Mouse (Mus musculus): ENCODE results near the gene Ripk1. TPM values are rescaled to one million over a fixed set of nuclear protein-coding genes. Genes with fewer than 3 reads are reported as not detected.
A peak's percentile ranks its signal among the peaks of the same experiment; 100 is the strongest.

Ripk1 gene
- polyA plus RNA-seq, 1 experiment from 2014 or later, result 17.8 TPM

DNA sequence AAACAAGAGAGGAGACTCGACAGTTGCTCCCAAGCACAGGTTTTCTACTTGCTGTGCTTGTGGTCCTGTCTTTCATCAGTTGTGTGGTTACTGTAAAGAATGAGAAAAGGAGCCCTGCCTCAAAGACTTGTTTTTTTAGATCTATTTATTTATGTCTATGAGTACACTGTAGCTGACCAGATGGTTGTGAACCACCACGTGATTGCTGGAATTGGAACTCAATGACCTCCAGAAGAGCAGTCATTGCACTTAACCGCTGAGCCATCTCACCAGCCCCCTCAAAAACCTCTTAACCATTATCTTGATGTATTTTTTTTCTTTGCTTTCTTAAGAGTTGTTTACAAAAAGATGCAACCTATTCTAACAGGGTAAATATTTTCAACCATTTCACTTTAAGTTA, 33.3 kb downstream of the Ripk1 start:
- Histone ChIP-seq H3K27me3 (ENCODE audit: control insufficient read depth, insufficient read depth, low read length) (no peaks in the 10 kb centered on the region), H3K4me3 (replicated peaks; ENCODE audit: low read length) (no peak overlapping the region), H3K27ac (ENCODE audit: low read length) (no peak overlapping the region), H3K9me3 (replicated peaks; ENCODE audit: control insufficient read depth, low read length) (no peaks in the 10 kb centered on the region), H3K4me1 (ENCODE audit: control insufficient read depth, insufficient read depth, low read length) (peaks cover 11% of the 10 kb centered on the region), H3K9ac (ENCODE audit: low read length) (no peak overlapping the region), H3K36me3 (ENCODE audit: control insufficient read depth, insufficient read depth, low read length) (peaks cover 19% of the 10 kb centered on the region), H3K4me2 (ENCODE audit: low read depth, low read length) (no peak overlapping the region)
- WGBS, result 66% methylated on average over 3 of the region's 3 CpGs
- no peak for ATAC-seq (ENCODE audit: insufficient read depth, low FRiP score)

DNA sequence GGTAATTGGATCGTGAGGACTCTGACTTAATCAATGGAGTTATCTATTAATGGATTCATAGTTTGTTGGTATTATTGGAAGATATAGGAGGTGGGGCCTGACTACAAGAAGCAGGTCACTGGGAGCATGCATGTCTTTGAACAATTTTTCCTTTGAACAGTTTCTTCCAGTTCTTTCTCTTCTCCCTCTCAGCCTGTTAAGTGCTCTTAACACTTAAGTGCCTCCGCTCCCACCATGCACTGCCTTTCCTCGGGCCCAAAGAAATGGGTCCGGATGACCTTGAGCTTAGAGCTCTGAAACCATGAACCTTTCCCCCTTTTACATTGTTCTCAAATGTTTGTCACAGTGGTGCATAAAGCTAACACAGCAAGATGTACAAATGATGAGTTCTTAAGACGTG, 34.6 kb downstream of the Ripk1 start:
- Histone ChIP-seq H3K27me3 (ENCODE audit: control insufficient read depth, insufficient read depth, low read length) (no peaks in the 10 kb centered on the region), H3K4me1 (ENCODE audit: control insufficient read depth, insufficient read depth, low read length) (peaks cover 11% of the 10 kb centered on the region), H3K9ac (ENCODE audit: low read length) (0 out of 2 replicates have a peak overlapping the region, but pooled peaks have one; percentile 95), H3K4me2 (ENCODE audit: low read depth, low read length) (no peak overlapping the region), H3K27ac (ENCODE audit: low read length) (no peak overlapping the region), H3K9me3 (replicated peaks; ENCODE audit: control insufficient read depth, low read length) (no peaks in the 10 kb centered on the region), H3K4me3 (replicated peaks; ENCODE audit: low read length) (no peak overlapping the region), H3K36me3 (ENCODE audit: control insufficient read depth, insufficient read depth, low read length) (peaks cover 19% of the 10 kb centered on the region; the same call in 1 of the 2 replicates)
- WGBS, result 74% methylated on average over 5 of the region's 5 CpGs
- ATAC-seq (ENCODE audit: insufficient read depth, low FRiP score), result no peak

DNA sequence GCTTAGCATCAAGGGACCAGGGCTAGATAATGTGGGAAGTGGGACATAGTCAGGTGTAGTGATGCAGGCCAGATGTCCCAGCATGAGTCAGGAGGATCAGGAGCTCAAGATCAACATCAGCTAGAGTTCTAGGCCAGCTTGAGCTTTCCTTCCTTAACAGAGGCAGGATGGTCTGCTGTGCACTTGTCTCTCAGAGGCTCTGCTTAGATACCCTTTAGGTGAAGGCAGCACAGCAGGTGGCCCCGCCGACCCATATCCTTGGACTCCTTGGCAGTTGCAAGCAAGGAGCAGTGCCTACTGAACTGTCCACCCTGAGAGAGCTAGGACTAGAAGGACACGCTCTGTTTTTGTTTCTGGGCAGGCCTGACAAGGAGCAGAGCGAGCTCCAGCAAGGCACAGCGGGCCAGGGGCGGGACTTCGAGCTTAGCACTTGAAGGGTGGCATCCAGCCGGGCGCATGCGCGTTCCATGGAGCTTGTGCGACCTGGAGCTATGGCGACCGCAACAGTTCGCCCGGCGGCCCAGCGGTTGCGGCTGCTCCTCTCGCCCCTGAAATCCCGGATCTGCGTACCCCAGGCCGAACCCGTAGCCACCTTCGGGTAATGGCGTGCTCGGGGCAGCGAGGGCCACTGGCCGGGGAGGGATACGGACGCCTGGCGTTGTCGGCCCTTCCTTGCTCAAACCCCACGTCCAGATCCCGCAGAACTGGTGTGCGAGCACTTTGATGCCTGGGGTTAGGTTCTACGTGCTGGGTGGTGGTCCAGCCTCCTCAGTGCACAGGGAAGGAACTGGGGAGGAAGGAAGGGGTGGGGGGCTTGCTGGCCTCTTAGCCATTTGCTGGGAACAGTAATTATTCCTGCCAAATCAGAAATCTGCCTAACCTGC, 35.3 kb downstream of the Ripk1 start, which contains the start of gene Bphl:
Gene Bphl (plus strand): TSS at position 426 of the 884 bp plus-strand sequence.
- Histone ChIP-seq H3K4me1 (ENCODE audit: control insufficient read depth, insufficient read depth, low read length) (peaks cover 11% of the 10 kb centered on the region), H3K9me3 (replicated peaks; ENCODE audit: control insufficient read depth, low read length) (no peaks in the 10 kb centered on the region), H3K4me3 (replicated peaks; ENCODE audit: low read length) (peak within 1 kb of the TSS; percentile 76), H3K27me3 (ENCODE audit: control insufficient read depth, insufficient read depth, low read length) (no peaks in the 10 kb centered on the region), H3K27ac (ENCODE audit: low read length) (peak within 1 kb of the TSS; percentile 81), H3K9ac (ENCODE audit: low read length) (peak within 1 kb of the TSS; percentile 95), H3K36me3 (ENCODE audit: control insufficient read depth, insufficient read depth, low read length) (peaks cover 19% of the 10 kb centered on the region; the same call in 1 of the 2 replicates), H3K4me2 (ENCODE audit: low read depth, low read length) (peak within 1 kb of the TSS; percentile 89)
- 1% methylated on average over 37 of the region's 37 CpGs for WGBS
- peak; percentile 94 for ATAC-seq (ENCODE audit: insufficient read depth, low FRiP score)

DNA sequence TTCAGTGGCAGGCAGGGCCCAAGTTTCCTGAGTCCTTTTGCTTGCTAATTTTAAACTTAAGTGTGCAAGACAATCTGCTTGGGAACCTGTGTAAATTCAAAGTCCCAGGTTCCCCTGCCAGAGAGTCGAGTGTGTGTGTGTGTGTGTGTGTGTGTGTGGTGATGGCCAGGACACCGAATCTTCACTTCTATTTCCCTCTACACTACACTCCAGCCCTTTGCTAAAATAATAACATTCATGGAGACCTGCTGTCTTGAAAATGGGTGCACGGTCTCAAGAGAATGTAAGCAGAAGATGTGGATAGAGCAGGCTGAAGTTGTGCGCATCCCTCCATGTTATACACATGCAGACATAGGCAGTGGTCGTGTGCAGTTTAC, 35.9 kb downstream of the Ripk1 start:
- Histone ChIP-seq H3K4me2 (ENCODE audit: low read depth, low read length) (peak overlapping the region; percentile 89), H3K9me3 (replicated peaks; ENCODE audit: control insufficient read depth, low read length) (no peaks in the 10 kb centered on the region), H3K36me3 (ENCODE audit: control insufficient read depth, insufficient read depth, low read length) (0 out of 2 replicates have a peak, but pooled peaks cover 13% of the 10 kb centered on the region), H3K9ac (ENCODE audit: low read length) (peak overlapping the region; percentile 95), H3K4me1 (ENCODE audit: control insufficient read depth, insufficient read depth, low read length) (peaks cover 11% of the 10 kb centered on the region), H3K4me3 (replicated peaks; ENCODE audit: low read length) (peak overlapping the region; percentile 76), H3K27ac (ENCODE audit: low read length) (peak overlapping the region; percentile 81), H3K27me3 (ENCODE audit: control insufficient read depth, insufficient read depth, low read length) (no peaks in the 10 kb centered on the region)
- no peak for ATAC-seq (ENCODE audit: insufficient read depth, low FRiP score)
- 40% methylated on average over 5 of the region's 5 CpGs for WGBS

DNA sequence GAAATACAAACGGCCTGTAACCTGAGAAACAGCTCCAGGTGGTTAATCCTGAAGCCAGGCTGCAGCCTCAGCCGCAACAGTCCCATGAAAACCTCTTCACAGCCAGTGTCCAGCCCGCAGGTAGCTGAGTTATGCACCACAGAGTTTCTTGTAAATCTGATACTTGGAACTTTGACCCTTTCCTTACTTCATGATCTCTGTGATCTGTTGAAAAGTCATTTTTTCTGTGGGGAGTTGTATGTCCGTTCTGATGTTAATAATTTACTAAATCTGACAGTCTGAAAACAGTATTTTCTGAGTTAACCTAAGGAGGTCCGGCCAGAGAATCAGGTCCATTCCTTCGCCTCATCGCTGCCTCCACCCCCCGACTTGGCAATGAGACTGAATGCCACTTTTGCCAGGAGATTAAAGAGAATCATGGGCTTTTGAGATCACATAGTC, 36.8 kb downstream of the Ripk1 start:
- Histone ChIP-seq H3K9ac (ENCODE audit: low read length) (0 out of 2 replicates have a peak overlapping the region, but pooled peaks have one; percentile 29), H3K27me3 (ENCODE audit: control insufficient read depth, insufficient read depth, low read length) (no peaks in the 10 kb centered on the region), H3K4me2 (ENCODE audit: low read depth, low read length) (peak overlapping the region; percentile 89), H3K36me3 (ENCODE audit: control insufficient read depth, insufficient read depth, low read length) (0 out of 2 replicates have a peak, but pooled peaks cover 6% of the 10 kb centered on the region), H3K27ac (ENCODE audit: low read length) (peak overlapping the region; percentile 63), H3K4me1 (ENCODE audit: control insufficient read depth, insufficient read depth, low read length) (peaks cover 11% of the 10 kb centered on the region), H3K4me3 (replicated peaks; ENCODE audit: low read length) (peak overlapping the region; percentile 76), H3K9me3 (replicated peaks; ENCODE audit: control insufficient read depth, low read length) (no peaks in the 10 kb centered on the region)
- ATAC-seq (ENCODE audit: insufficient read depth, low FRiP score), result no peak
- 31% methylated on average over 8 of the region's 8 CpGs for WGBS

DNA sequence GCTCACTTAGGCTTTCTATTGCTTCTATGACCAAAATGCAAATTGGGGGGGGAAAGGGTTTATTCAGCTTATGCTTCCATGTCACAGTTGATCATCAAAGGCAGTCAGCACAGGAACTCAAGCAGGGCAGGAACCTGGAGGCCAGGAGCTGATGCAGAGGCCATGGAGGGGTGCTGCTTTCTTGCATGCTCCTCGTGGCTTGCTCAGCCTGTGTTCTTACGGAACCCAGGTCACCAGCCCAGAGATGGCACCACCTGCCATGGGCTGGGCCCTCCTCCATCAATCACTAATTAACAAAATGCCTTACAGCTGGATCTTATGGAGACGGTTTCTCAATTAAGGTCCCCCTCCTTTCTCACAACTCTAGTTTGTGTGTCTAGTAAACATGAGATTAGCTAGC, 37.9 kb downstream of the Ripk1 start:
- no peaks in the 10 kb centered on the region for H3K36me3 ChIP-seq (ENCODE audit: control insufficient read depth, insufficient read depth, low read length)
- 87% methylated on average over 3 of the region's 3 CpGs for WGBS
- H3K9ac ChIP-seq (ENCODE audit: low read length), result no peak overlapping the region

DNA sequence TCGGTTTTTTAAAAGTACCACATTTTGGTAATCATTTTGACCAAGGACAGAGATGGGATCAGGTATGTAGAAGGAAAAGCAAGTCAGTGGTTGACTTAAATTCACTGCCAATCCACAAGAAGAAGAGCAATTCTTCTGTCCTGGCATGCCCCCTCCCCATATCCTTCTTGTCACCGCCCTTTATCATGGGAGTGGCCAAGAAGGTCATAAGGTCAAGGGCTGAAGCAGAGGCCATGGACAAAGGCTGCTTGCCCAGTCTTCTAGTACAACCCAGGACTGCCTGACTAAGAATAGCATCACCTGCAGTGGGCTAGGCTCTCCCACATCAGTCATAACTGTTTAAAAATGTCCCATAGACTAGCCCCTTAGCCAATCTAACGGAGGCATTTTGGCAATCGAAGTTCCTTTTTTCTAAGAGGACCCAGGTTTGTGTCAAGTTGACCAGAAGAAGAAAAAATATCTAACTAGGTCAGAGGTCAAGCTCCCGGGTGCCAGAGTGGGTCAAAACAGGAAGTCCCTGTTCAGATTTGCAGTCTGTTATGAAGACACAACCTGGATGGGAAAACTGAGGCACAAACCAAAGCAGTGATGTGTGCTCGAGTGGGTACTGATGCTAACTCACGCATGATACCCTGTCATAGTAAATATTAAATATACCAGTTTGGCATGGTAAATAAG, 41.7 kb downstream of the Ripk1 start:
- Histone ChIP-seq H3K4me3 (replicated peaks; ENCODE audit: low read length) (no peak overlapping the region), H3K4me2 (ENCODE audit: low read depth, low read length) (no peak overlapping the region), H3K9me3 (replicated peaks; ENCODE audit: control insufficient read depth, low read length) (no peaks in the 10 kb centered on the region), H3K36me3 (ENCODE audit: control insufficient read depth, insufficient read depth, low read length) (no peaks in the 10 kb centered on the region), H3K4me1 (ENCODE audit: control insufficient read depth, insufficient read depth, low read length) (peaks cover 4% of the 10 kb centered on the region), H3K27ac (ENCODE audit: low read length) (no peak overlapping the region), H3K9ac (ENCODE audit: low read length) (no peak overlapping the region), H3K27me3 (ENCODE audit: control insufficient read depth, insufficient read depth, low read length) (no peaks in the 10 kb centered on the region)
- WGBS, result 66% methylated on average over 7 of the region's 7 CpGs
- no peak for ATAC-seq (ENCODE audit: insufficient read depth, low FRiP score)

More for the DNA sequence above, 37.9 kb downstream of the Ripk1 start:
- Histone ChIP-seq H3K27ac (ENCODE audit: low read length) (no peak overlapping the region), H3K9me3 (replicated peaks; ENCODE audit: control insufficient read depth, low read length) (no peaks in the 10 kb centered on the region), H3K27me3 (ENCODE audit: control insufficient read depth, insufficient read depth, low read length) (no peaks in the 10 kb centered on the region), H3K4me1 (ENCODE audit: control insufficient read depth, insufficient read depth, low read length) (peaks cover 11% of the 10 kb centered on the region), H3K4me3 (replicated peaks; ENCODE audit: low read length) (no peak overlapping the region), H3K4me2 (ENCODE audit: low read depth, low read length) (no peak overlapping the region)
- ATAC-seq (ENCODE audit: insufficient read depth, low FRiP score), result no peak

DNA sequence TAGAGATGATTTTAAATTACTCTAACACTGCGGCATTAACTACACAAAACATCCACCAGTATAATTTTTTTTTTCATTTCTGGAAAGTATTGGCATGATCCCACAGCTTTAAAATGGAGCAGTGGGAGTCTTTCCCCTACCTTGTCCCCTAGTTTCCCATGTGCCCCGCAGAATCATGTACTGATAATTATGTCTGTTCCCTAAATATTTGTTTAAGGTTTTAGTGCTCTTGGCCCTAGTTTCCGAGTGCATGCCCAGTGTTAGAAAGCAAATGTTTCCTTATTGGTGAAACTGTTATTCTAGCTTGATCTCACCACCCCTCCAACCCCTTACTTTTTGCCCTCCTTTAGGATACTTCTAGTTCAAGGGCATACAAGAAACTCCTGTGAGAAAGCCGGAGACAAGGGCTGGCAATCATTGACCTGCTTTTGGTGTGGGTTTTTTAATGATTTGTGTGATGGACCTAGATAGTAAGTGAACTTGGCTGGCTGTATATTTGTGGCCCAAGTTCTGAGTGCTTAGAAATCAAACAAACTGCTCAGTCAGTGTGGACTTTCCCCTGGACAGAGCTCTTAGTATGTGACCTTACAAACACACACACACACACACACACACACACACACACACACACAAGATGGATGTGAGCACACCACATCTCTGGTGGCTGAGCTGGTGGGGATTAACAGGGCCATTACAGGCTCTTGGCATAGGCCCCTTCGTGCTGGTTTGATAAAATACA, 43.5 kb downstream of the Ripk1 start:
- Histone ChIP-seq H3K36me3 (ENCODE audit: control insufficient read depth, insufficient read depth, low read length) (no peaks in the 10 kb centered on the region), H3K27me3 (ENCODE audit: control insufficient read depth, insufficient read depth, low read length) (no peaks in the 10 kb centered on the region), H3K9me3 (replicated peaks; ENCODE audit: control insufficient read depth, low read length) (no peaks in the 10 kb centered on the region), H3K27ac (ENCODE audit: low read length) (no peak overlapping the region), H3K4me2 (ENCODE audit: low read depth, low read length) (no peak overlapping the region), H3K4me1 (ENCODE audit: control insufficient read depth, insufficient read depth, low read length) (no peaks in the 10 kb centered on the region), H3K9ac (ENCODE audit: low read length) (no peak overlapping the region), H3K4me3 (replicated peaks; ENCODE audit: low read length) (no peak overlapping the region)
- no peak for ATAC-seq (ENCODE audit: insufficient read depth, low FRiP score)
- WGBS, result 48% methylated on average over 5 of the region's 5 CpGs

Measured in stomach, embryonic 16.5 days (tissue).